Mouse (Mus musculus): Measurements from ENCODE around the gene Spint5. TPM values are rescaled to one million over a fixed set of nuclear protein-coding genes. Genes with fewer than 3 reads are reported as not detected.

Gene Spint5
- total RNA-seq, 4 experiments from 2014 or later = not detected

- DNase-seq = no peak
Measured at GRCm38 (mm10) chr2:164737377-164738090, 22.4 kb downstream of the Spint5 start.

- DNase-seq = no peak
Measured at GRCm38 (mm10) chr2:164739876-164740275, 24.8 kb downstream of the Spint5 start.

GRCm38 (mm10) chr2:164744987-164745386 is 29.9 kb downstream of the Spint5 start:
- no peak for DNase-seq

- DNase-seq = peak; percentile 88
Measured at GRCm38 (mm10) chr2:164745843-164746479, 30.9 kb downstream of the Spint5 start, which contains the start of the genes Wfdc3 and Dnttip1. TSS of gene Wfdc3 (minus strand) at chr2:164745931. TSS of gene Dnttip1 (plus strand) at chr2:164745983.

- no peak for DNase-seq
Measured at GRCm38 (mm10) chr2:164746693-164747092, 31.6 kb downstream of the Spint5 start.

GRCm38 (mm10) chr2:164748191-164748590 is 33.1 kb downstream of the Spint5 start:
- no peak for DNase-seq

GRCm38 (mm10) chr2:164748991-164749390 is 33.9 kb downstream of the Spint5 start:
- no peak for DNase-seq

- DNase-seq = no peak
Measured at GRCm38 (mm10) chr2:164752454-164752853, 37.3 kb downstream of the Spint5 start.

GRCm38 (mm10) chr2:164754105-164754504 is 39.0 kb downstream of the Spint5 start:
- no peak for DNase-seq

- no peak for DNase-seq
Measured at GRCm38 (mm10) chr2:164754800-164755199, 39.7 kb downstream of the Spint5 start.

GRCm38 (mm10) chr2:164757841-164758240 is 42.7 kb downstream of the Spint5 start:
- no peak for DNase-seq

GRCm38 (mm10) chr2:164758692-164759091 is 43.6 kb downstream of the Spint5 start:
- DNase-seq = no peak

- DNase-seq = no peak
Measured at GRCm38 (mm10) chr2:164760059-164760833, 45.1 kb downstream of the Spint5 start.

GRCm38 (mm10) chr2:164761502-164761901 is 46.4 kb downstream of the Spint5 start:
- no peak for DNase-seq

- no peak for DNase-seq
Measured at GRCm38 (mm10) chr2:164761971-164762370, 46.9 kb downstream of the Spint5 start.

GRCm38 (mm10) chr2:164762593-164762992 is 47.5 kb downstream of the Spint5 start:
- no peak for DNase-seq

- no peak for DNase-seq
Measured at GRCm38 (mm10) chr2:164765841-164766240, 50.7 kb downstream of the Spint5 start.

Other genes with a start within 250 kb of the Spint5 start
- gene Trp53tg5, start 241.6 kb upstream of the Spint5 start, total RNA-seq (2022) = not detected
- 10 to 100 TPM in 2 of 4 experiments, 1 to 10 TPM in 2; 5.4 to 18.3 (median 11.6) TPM for gene Dbndd2, start 229.2 kb upstream of the Spint5 start, total RNA-seq (2022)
- 10 to 100 TPM; 75.7 to 93.8 (median 88.6) TPM for gene Pigt, start 217.8 kb upstream of the Spint5 start, total RNA-seq (2022)
- not detected for gene Wfdc2, start 152.9 kb upstream of the Spint5 start, total RNA-seq (2022)
- gene Spint3, start 141.8 kb upstream of the Spint5 start, total RNA-seq (2022) = not detected
- gene Wfdc6a, start 129.9 kb upstream of the Spint5 start, total RNA-seq (2022) = under 1 TPM; 0.38 to 0.77 (median 0.52) TPM
- gene Eppin, start 121.7 kb upstream of the Spint5 start, total RNA-seq (2022) = not detected
- gene Wfdc6b, start 101.8 kb upstream of the Spint5 start, total RNA-seq (2022) = not detected
- under 1 TPM in 2 of 4 experiments, not detected in 2; 0.35 to 0.89 TPM for gene Wfdc8, start 101.7 kb upstream of the Spint5 start, total RNA-seq (2022)
- not detected for gene Wfdc16, start 76.5 kb upstream of the Spint5 start, total RNA-seq (2022)
- not detected for gene Wfdc10, start 59.3 kb upstream of the Spint5 start, total RNA-seq (2022)
- gene Wfdc9, start 58.7 kb upstream of the Spint5 start, total RNA-seq (2022) = not detected
- not detected for gene Wfdc11, start 41.2 kb upstream of the Spint5 start, total RNA-seq (2022)
- not detected for gene Wfdc13, start 30.2 kb upstream of the Spint5 start, total RNA-seq (2022)
- not detected for gene Spint4, start 16.8 kb upstream of the Spint5 start, total RNA-seq (2022)
- under 1 TPM; 0.31 to 0.71 (median 0.49) TPM for gene Wfdc3, start 30.6 kb downstream of the Spint5 start, total RNA-seq (2022)
- gene Dnttip1, start 30.7 kb downstream of the Spint5 start, total RNA-seq (2022) = 10 to 100 TPM; 35.2 to 52.1 (median 46.1) TPM
- gene Ube2c, start 54.6 kb downstream of the Spint5 start, total RNA-seq (2022) = 1 to 10 TPM; 1.1 to 5.1 (median 2.0) TPM
- gene Tnnc2, start 64.7 kb downstream of the Spint5 start, total RNA-seq (2022) = not detected
- 10 to 100 TPM; 34.5 to 58.3 (median 46.7) TPM for gene Snx21, start 70.5 kb downstream of the Spint5 start, total RNA-seq (2022)
- 10 to 100 TPM; 32.9 to 46.5 (median 39.6) TPM for gene Acot8, start 89.6 kb downstream of the Spint5 start, total RNA-seq (2022)
- 1 to 10 TPM; 4.0 to 6.7 (median 5.7) TPM for gene Zswim3, start 89.8 kb downstream of the Spint5 start, total RNA-seq (2022)
- 10 to 100 TPM; 11.1 to 15.3 (median 13.4) TPM for gene Zswim1, start 107.4 kb downstream of the Spint5 start, total RNA-seq (2022)
- gene Spata25, start 113.2 kb downstream of the Spint5 start, total RNA-seq (2022) = under 1 TPM in 2 of 4 experiments, not detected in 2; 0.51 to 0.86 TPM
- 100 to 1,000 TPM; 103 to 166 (median 137) TPM for gene Ctsa, start 117.6 kb downstream of the Spint5 start, total RNA-seq (2022)
- gene Neurl2, start 118.2 kb downstream of the Spint5 start, total RNA-seq (2022) = 1 to 10 TPM in 3 of 4 experiments, under 1 TPM in 1; 0.90 to 4.9 (median 3.1) TPM
- 10 to 100 TPM; 26.0 to 57.3 (median 35.5) TPM for gene Pltp, start 142.4 kb downstream of the Spint5 start, total RNA-seq (2022)
- 10 to 100 TPM; 49.4 to 74.0 (median 65.6) TPM for gene Pcif1, start 164.0 kb downstream of the Spint5 start, total RNA-seq (2022)
- gene Zfp335, start 196.5 kb downstream of the Spint5 start, total RNA-seq (2022) = 10 to 100 TPM; 17.3 to 26.7 (median 20.3) TPM
- 1 to 10 TPM in 1 of 4 experiments, under 1 TPM in 3; 0.49 to 1.4 (median 0.84) TPM for gene Mmp9, start 225.5 kb downstream of the Spint5 start, total RNA-seq (2022)
- 10 to 100 TPM in 3 of 4 experiments, 1 to 10 TPM in 1; 6.7 to 18.3 (median 14.0) TPM for gene Slc12a5, start 245.5 kb downstream of the Spint5 start, total RNA-seq (2022)

All from adrenal gland, adult 8-10 months (tissue).